Mouse (Mus musculus): ENCODE data around the gene Ptpn9.

DNA sequence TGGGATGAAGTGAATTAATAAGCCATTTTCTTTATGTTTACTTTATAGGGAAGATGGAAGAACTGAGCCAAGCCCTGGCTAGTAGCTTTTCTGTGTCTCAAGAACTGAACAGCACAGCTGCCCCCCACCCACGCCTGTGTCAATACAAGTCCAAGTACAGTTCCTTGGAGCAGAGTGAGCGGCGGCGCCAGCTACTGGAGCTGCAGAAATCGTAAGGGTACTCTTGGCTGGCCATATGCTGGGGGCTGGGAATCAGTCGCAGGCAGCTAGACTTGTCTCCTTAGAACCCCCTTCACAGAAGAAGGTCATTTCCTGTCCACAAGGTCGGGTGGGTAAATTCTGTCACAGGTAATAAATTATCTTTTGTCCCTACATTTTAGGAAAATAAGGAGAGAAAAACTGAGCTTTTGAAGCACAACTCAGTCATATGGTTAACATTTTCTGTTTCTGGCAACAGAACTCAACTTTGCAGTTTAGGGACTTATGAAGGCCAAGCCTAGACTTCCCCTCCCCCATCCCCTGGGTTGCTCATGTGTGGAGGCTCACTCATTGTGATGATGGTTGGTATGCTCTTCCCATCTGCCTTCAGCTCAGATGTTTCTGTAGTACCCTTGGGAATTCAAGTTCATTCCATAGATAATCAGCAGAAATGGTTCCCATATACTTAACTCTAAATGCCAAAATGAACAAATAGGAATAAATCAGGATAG, 37.6 kb upstream of the Ptpn9 start:
- TF ChIP-seq CTCF (IDR thresholded peaks at IDR 0.05; ENCODE audit: low read depth, low read length) (no peak), POLR2A (IDR thresholded peaks at IDR 0.05; ENCODE audit: borderline replicate concordance, low read depth, low read length) (no peak)
